Mouse (Mus musculus): ENCODE measurements around the gene Fcgrt.

- no peak for TF ChIP-seq CTCF (conservative IDR thresholded peaks at IDR 0.05 in 1 of 2, IDR thresholded peaks at IDR 0.05 in 1 of 2; ENCODE audit: low read depth in 2 of 2, low read length in 2 of 2)
- TF ChIP-seq HCFC1 (IDR thresholded peaks at IDR 0.05; ENCODE audit: low read depth, low read length) = no peak
- no peak for TF ChIP-seq E2F4 (IDR thresholded peaks at IDR 0.05; ENCODE audit: insufficient replicate concordance, low read depth, low read length)
These were observed 46.7 kb downstream of the Fcgrt start for GRCm38 (mm10) chr7:45056972-45057348.
